Mouse (Mus musculus): ENCODE results near the gene Map3k15. TPM values are rescaled to one million over a fixed set of nuclear protein-coding genes. Genes with fewer than 3 reads are reported as not detected.

Map3k15 gene
- polyA plus RNA-seq (2014; fragmentation: Nextera tagmentation; extraction: Ambion mirVana), result 0.06 and 0.08 TPM in 2 replicates

- no peaks in the 10 kb centered on the region for H3K36me3 ChIP-seq (replicated peaks; ENCODE audit: control insufficient read depth, insufficient read depth, low read depth, low read length)
- no peak within 1 kb of the TSS for H3K27ac ChIP-seq (replicated peaks; ENCODE audit: low read depth, low read length)
- DNase-seq (ENCODE audit: low spot score), result peak; percentile 47
- peak within 1 kb of the TSS; percentile 32; the same call in 1 of the 2 replicates for H3K9ac ChIP-seq (replicated peaks; ENCODE audit: low read length)
- H3K27me3 ChIP-seq (ENCODE audit: control insufficient read depth, insufficient read depth, low read length), result no peaks in the 10 kb centered on the region; the same call in 1 of the 2 replicates
- peak within 1 kb of the TSS; percentile 39 for H3K4me3 ChIP-seq (ENCODE audit: low read depth, low read length)
- no peaks in the 10 kb centered on the region for H3K4me1 ChIP-seq (ENCODE audit: control insufficient read depth, insufficient read depth, low read length)
- WGBS, result 29% methylated on average over 52 of the region's 108 CpGs
- H3K9me3 ChIP-seq (replicated peaks; ENCODE audit: control insufficient read depth, low read length), result no peaks in the 10 kb centered on the region
- H3K4me2 ChIP-seq (ENCODE audit: low read depth, low read length), result peak within 1 kb of the TSS; percentile 83
- ATAC-seq (replicated peaks; ENCODE audit: insufficient number of reproducible peaks, low FRiP score, low TSS enrichment, low read depth), result peak; percentile 65; the same call in 1 of the 2 replicates
Observed at GRCm38 (mm10) chrX:159988002-159988960, at the start of gene Map3k15. Gene Map3k15, plus strand, starts transcription at chrX:159988433.

- H3K4me1 ChIP-seq (ENCODE audit: control insufficient read depth, insufficient read depth, low read length), result no peaks in the 10 kb centered on the region
- no peaks in the 10 kb centered on the region for H3K9me3 ChIP-seq (replicated peaks; ENCODE audit: control insufficient read depth, low read length)
- 74% methylated on average over 2 of the region's 2 CpGs for WGBS
- H3K9ac ChIP-seq (replicated peaks; ENCODE audit: low read length), result no peak overlapping the region
- no peak for DNase-seq (ENCODE audit: low spot score)
- no peaks in the 10 kb centered on the region for H3K27me3 ChIP-seq (ENCODE audit: control insufficient read depth, insufficient read depth, low read length)
- no peak overlapping the region for H3K4me2 ChIP-seq (ENCODE audit: low read depth, low read length)
- H3K27ac ChIP-seq (replicated peaks; ENCODE audit: low read depth, low read length), result no peak overlapping the region
- no peaks in the 10 kb centered on the region for H3K36me3 ChIP-seq (replicated peaks; ENCODE audit: control insufficient read depth, insufficient read depth, low read depth, low read length)
- no peak overlapping the region for H3K4me3 ChIP-seq (ENCODE audit: low read depth, low read length)
- no peak for ATAC-seq (replicated peaks; ENCODE audit: insufficient number of reproducible peaks, low FRiP score, low TSS enrichment, low read depth)
Observed at GRCm38 (mm10) chrX:159942569-159942968, 45.7 kb upstream of the Map3k15 start.

- no peaks in the 10 kb centered on the region for H3K9me3 ChIP-seq (replicated peaks; ENCODE audit: control insufficient read depth, low read length)
- no peaks in the 10 kb centered on the region for H3K4me1 ChIP-seq (ENCODE audit: control insufficient read depth, insufficient read depth, low read length)
- H3K27ac ChIP-seq (replicated peaks; ENCODE audit: low read depth, low read length), result no peak overlapping the region
- 64% methylated on average over 1 of the region's 1 CpGs for WGBS
- H3K9ac ChIP-seq (replicated peaks; ENCODE audit: low read length), result no peak overlapping the region
- no peaks in the 10 kb centered on the region for H3K27me3 ChIP-seq (ENCODE audit: control insufficient read depth, insufficient read depth, low read length)
- ATAC-seq (replicated peaks; ENCODE audit: insufficient number of reproducible peaks, low FRiP score, low TSS enrichment, low read depth), result no peak
- no peak overlapping the region for H3K4me3 ChIP-seq (ENCODE audit: low read depth, low read length)
- no peak for DNase-seq (ENCODE audit: low spot score)
- H3K4me2 ChIP-seq (ENCODE audit: low read depth, low read length), result no peak overlapping the region
- no peaks in the 10 kb centered on the region for H3K36me3 ChIP-seq (replicated peaks; ENCODE audit: control insufficient read depth, insufficient read depth, low read depth, low read length)
Observed at GRCm38 (mm10) chrX:159943586-159943985, 44.6 kb upstream of the Map3k15 start.

GRCm38 (mm10) chrX:159953546-159954429 lies 34.4 kb upstream of the Map3k15 start:
- Histone ChIP-seq H3K4me1 (ENCODE audit: control insufficient read depth, insufficient read depth, low read length) (no peaks in the 10 kb centered on the region), H3K27me3 (ENCODE audit: control insufficient read depth, insufficient read depth, low read length) (no peaks in the 10 kb centered on the region), H3K9me3 (replicated peaks; ENCODE audit: control insufficient read depth, low read length) (no peaks in the 10 kb centered on the region), H3K9ac (replicated peaks; ENCODE audit: low read length) (no peak overlapping the region), H3K27ac (replicated peaks; ENCODE audit: low read depth, low read length) (no peak overlapping the region), H3K36me3 (replicated peaks; ENCODE audit: control insufficient read depth, insufficient read depth, low read depth, low read length) (no peaks in the 10 kb centered on the region), H3K4me2 (ENCODE audit: low read depth, low read length) (no peak overlapping the region), H3K4me3 (ENCODE audit: low read depth, low read length) (no peak overlapping the region)
- no peak for DNase-seq (ENCODE audit: low spot score)
- WGBS, result 74% methylated on average over 7 of the region's 7 CpGs
- no peak for ATAC-seq (replicated peaks; ENCODE audit: insufficient number of reproducible peaks, low FRiP score, low TSS enrichment, low read depth)

GRCm38 (mm10) chrX:159954430-159954779 lies 33.8 kb upstream of the Map3k15 start:
- Histone ChIP-seq H3K27ac (replicated peaks; ENCODE audit: low read depth, low read length) (no peak overlapping the region), H3K9me3 (replicated peaks; ENCODE audit: control insufficient read depth, low read length) (no peaks in the 10 kb centered on the region), H3K4me1 (ENCODE audit: control insufficient read depth, insufficient read depth, low read length) (no peaks in the 10 kb centered on the region), H3K9ac (replicated peaks; ENCODE audit: low read length) (no peak overlapping the region), H3K4me3 (ENCODE audit: low read depth, low read length) (no peak overlapping the region), H3K36me3 (replicated peaks; ENCODE audit: control insufficient read depth, insufficient read depth, low read depth, low read length) (no peaks in the 10 kb centered on the region), H3K4me2 (ENCODE audit: low read depth, low read length) (no peak overlapping the region), H3K27me3 (ENCODE audit: control insufficient read depth, insufficient read depth, low read length) (no peaks in the 10 kb centered on the region)
- no peak for ATAC-seq (replicated peaks; ENCODE audit: insufficient number of reproducible peaks, low FRiP score, low TSS enrichment, low read depth)
- 73% methylated on average over 4 of the region's 4 CpGs for WGBS
- no peak for DNase-seq (ENCODE audit: low spot score)

GRCm38 (mm10) chrX:159955433-159955832 lies 32.8 kb upstream of the Map3k15 start:
- Histone ChIP-seq H3K36me3 (replicated peaks; ENCODE audit: control insufficient read depth, insufficient read depth, low read depth, low read length) (no peaks in the 10 kb centered on the region), H3K27ac (replicated peaks; ENCODE audit: low read depth, low read length) (no peak overlapping the region), H3K4me1 (ENCODE audit: control insufficient read depth, insufficient read depth, low read length) (no peaks in the 10 kb centered on the region), H3K4me3 (ENCODE audit: low read depth, low read length) (no peak overlapping the region), H3K27me3 (ENCODE audit: control insufficient read depth, insufficient read depth, low read length) (no peaks in the 10 kb centered on the region), H3K9me3 (replicated peaks; ENCODE audit: control insufficient read depth, low read length) (no peaks in the 10 kb centered on the region), H3K9ac (replicated peaks; ENCODE audit: low read length) (no peak overlapping the region), H3K4me2 (ENCODE audit: low read depth, low read length) (no peak overlapping the region)
- no peak for ATAC-seq (replicated peaks; ENCODE audit: insufficient number of reproducible peaks, low FRiP score, low TSS enrichment, low read depth)
- no peak for DNase-seq (ENCODE audit: low spot score)
- 80% methylated on average over 6 of the region's 6 CpGs for WGBS

- ATAC-seq (replicated peaks; ENCODE audit: insufficient number of reproducible peaks, low FRiP score, low TSS enrichment, low read depth) (no peak), DNase-seq (ENCODE audit: low spot score) (no peak)
- no peak overlapping the region for H3K4me3 ChIP-seq (ENCODE audit: low read depth, low read length)
- no peak overlapping the region for H3K4me2 ChIP-seq (ENCODE audit: low read depth, low read length)
- H3K9ac ChIP-seq (replicated peaks; ENCODE audit: low read length), result no peak overlapping the region
- WGBS, result 89% methylated on average over 2 of the region's 2 CpGs
- no peaks in the 10 kb centered on the region for H3K9me3 ChIP-seq (replicated peaks; ENCODE audit: control insufficient read depth, low read length)
- 0 out of 2 replicates have a peak, but pooled peaks cover 2% of the 10 kb centered on the region for H3K27me3 ChIP-seq (ENCODE audit: control insufficient read depth, insufficient read depth, low read length)
- H3K36me3 ChIP-seq (replicated peaks; ENCODE audit: control insufficient read depth, insufficient read depth, low read depth, low read length), result no peaks in the 10 kb centered on the region
- H3K27ac ChIP-seq (replicated peaks; ENCODE audit: low read depth, low read length), result no peak overlapping the region
- no peaks in the 10 kb centered on the region for H3K4me1 ChIP-seq (ENCODE audit: control insufficient read depth, insufficient read depth, low read length)
Observed at GRCm38 (mm10) chrX:159961385-159961784, 26.8 kb upstream of the Map3k15 start.
